Mouse (Mus musculus) embryonic facial prominence, embryonic 13.5 days (tissue): ENCODE measurements around the gene Kmt2d. TPM values are rescaled to one million over a fixed set of nuclear protein-coding genes. Genes with fewer than 3 reads are reported as not detected.
A peak's percentile ranks its signal among the peaks of the same experiment; 100 is the strongest.

Experiments used
- ATAC-seq: fragments of 200-750 bp; cut with Nextera tagmentation; 2 replicates; pipeline ENCODE4 v1.8.0; 2017; ENCODE audit warnings: low read depth; ENCODE audit not compliant: insufficient number of reproducible peaks, insufficient read depth, low FRiP score, low TSS enrichment
- H3K27ac ChIP-seq: fragments of 300-500 bp; sonication (generic); 2 replicates; pipeline ENCODE4 v1.5.1; 2015; ENCODE audit warnings: moderate library complexity, mild to moderate bottlenecking, inconsistent platforms
- H3K27me3 ChIP-seq: fragments of 300-500 bp; sonication (generic); 2 replicates; pipeline ENCODE4 v1.6.1; 2015; ENCODE audit warnings: mild to moderate bottlenecking, inconsistent platforms
- H3K36me3 ChIP-seq: fragments of 300-500 bp; sonication (generic); 2 replicates; pipeline ENCODE4 v1.6.1; 2015; ENCODE audit warnings: mild to moderate bottlenecking, inconsistent platforms
- H3K4me1 ChIP-seq: fragments of 300-500 bp; sonication (generic); 2 replicates; pipeline ENCODE4 v1.6.1; 2015; ENCODE audit warnings: inconsistent platforms
- H3K4me2 ChIP-seq: fragments of 300-500 bp; sonication (generic); 2 replicates; pipeline ENCODE4 v1.6.1; 2015; ENCODE audit warnings: moderate library complexity, mild to moderate bottlenecking, inconsistent platforms
- H3K4me3 ChIP-seq: fragments of 300-500 bp; sonication (generic); 2 replicates; pipeline ENCODE4 v1.5.1; 2015; ENCODE audit warnings: mild to moderate bottlenecking, inconsistent platforms
- H3K9ac ChIP-seq: fragments of 300-500 bp; sonication (generic); 2 replicates; pipeline ENCODE4 v1.6.1; 2015; ENCODE audit warnings: mild to moderate bottlenecking, inconsistent platforms
- H3K9me3 ChIP-seq: fragments of 300-500 bp; sonication (generic); 2 replicates; pipeline ENCODE4 v1.6.1; 2016; ENCODE audit warnings: inconsistent platforms
- WGBS: fragments of 180-500 bp; shearing (Covaris S2); methylation state at CpG from one replicate; pipeline ENCODE4 v1.1.7; 2015; ENCODE audit warnings: mixed read lengths; 5-methylcytosine and 5-hydroxymethylcytosine counted together
- polyA plus RNA-seq: library from polyadenylated mRNA; unstranded; fragments of >200 nt; fragmentation: Nextera tagmentation; extraction: Ambion mirVana; gene quantifications from 2 replicates; pipeline ENCODE4 v1.2.1, GENCODE M21; 2015

Gene Kmt2d
- polyA plus RNA-seq, 1 experiment from 2014 or later: 15.2 TPM

GRCm38 (mm10) chr15:98788972-98789660 lies 81.9 kb downstream of the Kmt2d start:
- no peak for ATAC-seq
- Histone ChIP-seq H3K4me1 (peaks cover 31% of the 10 kb centered on the region), H3K4me2 (peak overlapping the region; percentile 25), H3K27ac (no peak overlapping the region), H3K4me3 (peak overlapping the region; percentile 7), H3K9me3 (peaks cover 5% of the 10 kb centered on the region; the same call in 1 of the 2 replicates), H3K27me3 (peaks cover 86% of the 10 kb centered on the region), H3K36me3 (no peaks in the 10 kb centered on the region), H3K9ac (no peak overlapping the region)
- WGBS: 12% methylated on average over 24 of the region's 24 CpGs

GRCm38 (mm10) chr15:98787930-98788329 lies 83.1 kb downstream of the Kmt2d start:
- Histone ChIP-seq H3K4me3 (no peak overlapping the region), H3K27ac (no peak overlapping the region), H3K4me1 (peaks cover 28% of the 10 kb centered on the region), H3K9me3 (peaks cover 5% of the 10 kb centered on the region; the same call in 1 of the 2 replicates), H3K36me3 (no peaks in the 10 kb centered on the region), H3K27me3 (peaks cover 78% of the 10 kb centered on the region), H3K4me2 (no peak overlapping the region), H3K9ac (no peak overlapping the region)
- 41% methylated on average over 4 of the region's 4 CpGs for WGBS
- ATAC-seq: no peak

GRCm38 (mm10) chr15:98785744-98786143 lies 85.3 kb downstream of the Kmt2d start:
- ATAC-seq: no peak
- Histone ChIP-seq H3K36me3 (no peaks in the 10 kb centered on the region), H3K4me1 (peaks cover 12% of the 10 kb centered on the region), H3K27me3 (peaks cover 75% of the 10 kb centered on the region), H3K9me3 (peaks cover 5% of the 10 kb centered on the region; the same call in 1 of the 2 replicates), H3K4me2 (no peak overlapping the region), H3K27ac (no peak overlapping the region), H3K9ac (no peak overlapping the region), H3K4me3 (no peak overlapping the region)
- 42% methylated on average over 7 of the region's 7 CpGs for WGBS

Other genes starting within 250 kb of the Kmt2d start
- 55.6 and 55.7 TPM in 2 replicates for gene Cacnb3, start 240.4 kb downstream of the Kmt2d start, polyA plus RNA-seq
- 34.5 and 35.4 TPM in 2 replicates for gene Ddx23, start 208.3 kb downstream of the Kmt2d start, polyA plus RNA-seq
- 0.50 and 0.59 TPM in 2 replicates for gene Rnd1, start 193.7 kb downstream of the Kmt2d start, polyA plus RNA-seq
- gene Ccdc65, start 163.0 kb downstream of the Kmt2d start, polyA plus RNA-seq: 0.94 and 1.3 TPM in 2 replicates
- 40.9 and 48.3 TPM in 2 replicates for gene Fkbp11, start 143.0 kb downstream of the Kmt2d start, polyA plus RNA-seq
- 44.1 and 44.6 TPM in 2 replicates for gene Arf3, start 108.0 kb downstream of the Kmt2d start, polyA plus RNA-seq
- 4.9 and 5.3 TPM in 2 replicates for gene Wnt10b, start 93.1 kb downstream of the Kmt2d start, polyA plus RNA-seq
- not detected in 2 replicates for gene Wnt1, start 81.3 kb downstream of the Kmt2d start, polyA plus RNA-seq
- gene Ddn, start 61.7 kb downstream of the Kmt2d start, polyA plus RNA-seq: 0.07 TPM in 1 of 2 replicates, not detected in the other
- gene Prkag1, start 39.7 kb downstream of the Kmt2d start, polyA plus RNA-seq: 90.4 and 92.5 TPM in 2 replicates
- 22.9 and 23.4 TPM in 2 replicates for gene Rhebl1, start 23.3 kb upstream of the Kmt2d start, polyA plus RNA-seq
- gene Dhh, start 27.3 kb upstream of the Kmt2d start, polyA plus RNA-seq: 0.52 and 0.54 TPM in 2 replicates
- 26.8 and 27.8 TPM in 2 replicates for gene Lmbr1l, start 47.0 kb upstream of the Kmt2d start, polyA plus RNA-seq
- 1,422 and 1,651 TPM in 2 replicates for gene Tuba1b, start 63.4 kb upstream of the Kmt2d start, polyA plus RNA-seq
- not detected in 2 replicates for gene Gm49450, start 82.3 kb upstream of the Kmt2d start, polyA plus RNA-seq
- gene Tuba1a, start 82.5 kb upstream of the Kmt2d start, polyA plus RNA-seq: 1,291 and 1,480 TPM in 2 replicates
- gene Tuba1c, start 158.7 kb upstream of the Kmt2d start, polyA plus RNA-seq: 109 and 124 TPM in 2 replicates
- gene Prph, start 184.0 kb upstream of the Kmt2d start, polyA plus RNA-seq: 1.8 and 7.1 TPM in 2 replicates
- gene Troap, start 203.4 kb upstream of the Kmt2d start, polyA plus RNA-seq: 30.9 and 41.1 TPM in 2 replicates
- gene C1ql4, start 216.6 kb upstream of the Kmt2d start, polyA plus RNA-seq: 0.22 TPM in 1 of 2 replicates, not detected in the other
- 0.44 and 0.52 TPM in 2 replicates for gene Dnajc22, start 222.0 kb upstream of the Kmt2d start, polyA plus RNA-seq